Comparison of ENCODE assay signal across 8 mouse cellular contexts in genomic region chr5:127235203-127235602, GRCm38 (mm10). TPM values are rescaled to one million over a fixed set of nuclear protein-coding genes. Genes with fewer than 3 reads are reported as not detected.
A peak's percentile ranks its signal among the peaks of the same experiment; 100 is the strongest.
DNase-seq lines count a peak whose midpoint lies in the region; ATAC-seq lines count a peak whose summit lies in the region.

No protein-coding gene starts in this region.

- peak; percentile 70; the same call in 1 of the 2 replicates for ATAC-seq in cerebellum, adult (ENCODE audit: insufficient number of reproducible peaks, low FRiP score, low TSS enrichment)
- ATAC-seq in embryonic facial prominence, embryonic 14.5 days (ENCODE audit: low read depth): peak; percentile 81
- peak; percentile 86 for ATAC-seq in midbrain, embryonic 13.5 days
- ATAC-seq in stomach, embryonic 16.5 days (ENCODE audit: insufficient read depth, low FRiP score): no peak
- no peak for ATAC-seq in erythroblast, adult 5-6 weeks (replicated peaks; ENCODE audit: low FRiP score, poor library complexity, severe bottlenecking)

- 4% methylated on average over 11 of the region's 11 CpGs for WGBS in embryonic facial prominence, embryonic 14.5 days
- 1% methylated on average over 11 of the region's 11 CpGs for WGBS in midbrain, embryonic 13.5 days
- 6% methylated on average over 11 of the region's 11 CpGs for WGBS in stomach, embryonic 16.5 days

- 0 out of 2 replicates have a peak, but pooled peaks cover 3% of the 10 kb centered on the region for H3K27me3 ChIP-seq in embryonic facial prominence, embryonic 14.5 days (replicated peaks; ENCODE audit: control insufficient read depth, insufficient read depth, low read length)
- peaks cover 40% of the 10 kb centered on the region for H3K27me3 ChIP-seq in midbrain, embryonic 13.5 days
- H3K27me3 ChIP-seq in stomach, embryonic 16.5 days (ENCODE audit: control insufficient read depth, insufficient read depth, low read length): peaks cover 2% of the 10 kb centered on the region; the same call in 1 of the 2 replicates

- peak; percentile 80 for DNase-seq in embryonic facial prominence, embryonic 14.5 days (ENCODE audit: low spot score)
- DNase-seq in heart, adult 8-10 months (ENCODE audit: low spot score): peak; percentile 42
- peak; percentile 11 to 57 for DNase-seq in kidney, adult 8-10 months
- peak; percentile 68 to 69 for DNase-seq in left cerebral cortex, postnatal 25 days (ENCODE audit: low spot score in 2 of 2)

- peaks cover 11% of the 10 kb centered on the region for H3K9me3 ChIP-seq in embryonic facial prominence, embryonic 14.5 days (ENCODE audit: control insufficient read depth, low read length)
- H3K9me3 ChIP-seq in midbrain, embryonic 13.5 days: no peaks in the 10 kb centered on the region; the same call in 1 of the 2 replicates
- H3K9me3 ChIP-seq in stomach, embryonic 16.5 days (replicated peaks; ENCODE audit: control insufficient read depth, low read length): no peaks in the 10 kb centered on the region

- intact Hi-C loops in left cerebral cortex, postnatal 25 days (cut with DNase I): loop anchor here (2.0 kb wide), 2 partner anchors 106 to 342 kb away; no protein-coding TSS in a partner anchor

- 0 out of 2 replicates have a peak, but pooled peaks cover 2% of the 10 kb centered on the region for H3K4me1 ChIP-seq in embryonic facial prominence, embryonic 14.5 days (ENCODE audit: control insufficient read depth, insufficient read depth, low read length)
- peaks cover 14% of the 10 kb centered on the region for H3K4me1 ChIP-seq in midbrain, embryonic 13.5 days (replicated peaks)
- H3K4me1 ChIP-seq in stomach, embryonic 16.5 days (ENCODE audit: control insufficient read depth, insufficient read depth, low read length): no peaks in the 10 kb centered on the region

- H3K4me2 ChIP-seq in embryonic facial prominence, embryonic 14.5 days (ENCODE audit: low read depth, low read length): peak overlapping the region; percentile 41
- H3K4me2 ChIP-seq in midbrain, embryonic 13.5 days (replicated peaks): peak overlapping the region; percentile 33
- 0 out of 2 replicates have a peak overlapping the region, but pooled peaks have one; percentile 13 for H3K4me2 ChIP-seq in stomach, embryonic 16.5 days (ENCODE audit: low read depth, low read length)

- no peaks in the 10 kb centered on the region for H3K36me3 ChIP-seq in embryonic facial prominence, embryonic 14.5 days (ENCODE audit: control insufficient read depth, insufficient read depth, low read length)
- H3K36me3 ChIP-seq in midbrain, embryonic 13.5 days: no peaks in the 10 kb centered on the region
- H3K36me3 ChIP-seq in stomach, embryonic 16.5 days (ENCODE audit: control insufficient read depth, insufficient read depth, low read length): no peaks in the 10 kb centered on the region

- H3K9ac ChIP-seq in embryonic facial prominence, embryonic 14.5 days (ENCODE audit: low read depth, low read length): no peak overlapping the region
- no peak overlapping the region for H3K9ac ChIP-seq in midbrain, embryonic 13.5 days (replicated peaks)
- no peak overlapping the region for H3K9ac ChIP-seq in stomach, embryonic 16.5 days (ENCODE audit: low read length)

- H3K4me3 ChIP-seq in embryonic facial prominence, embryonic 14.5 days (ENCODE audit: low read depth, low read length): no peak overlapping the region
- H3K4me3 ChIP-seq in midbrain, embryonic 13.5 days (replicated peaks): no peak overlapping the region
- H3K4me3 ChIP-seq in stomach, embryonic 16.5 days (replicated peaks; ENCODE audit: low read length): no peak overlapping the region

- H3K27ac ChIP-seq in embryonic facial prominence, embryonic 14.5 days (replicated peaks; ENCODE audit: low read depth, low read length): no peak overlapping the region
- no peak overlapping the region for H3K27ac ChIP-seq in midbrain, embryonic 13.5 days
- no peak overlapping the region for H3K27ac ChIP-seq in stomach, embryonic 16.5 days (ENCODE audit: low read length)

RNA-seq across cellular contexts. Expression of gene Tmem132c, which starts 6.4 kb away (rescaled TPM):
- 22.3 and 26.6 TPM in 2 replicates for polyA plus RNA-seq in embryonic facial prominence, embryonic 14.5 days (2014; fragmentation: Nextera tagmentation; extraction: Ambion mirVana)
- under 1 TPM; 0.06 to 0.30 (median 0.20) TPM for total RNA-seq in heart, adult 8-10 months (2022)
- total RNA-seq in left cerebral cortex, postnatal 25 days (2021): 1 to 10 TPM; 6.0 to 6.4 TPM
- 10.1 and 11.2 TPM in 2 replicates for polyA plus RNA-seq in midbrain, embryonic 13.5 days (2015; fragmentation: Nextera tagmentation; extraction: Ambion mirVana)
- 1.4 and 1.8 TPM in 2 replicates for polyA plus RNA-seq in stomach, embryonic 16.5 days (2015; fragmentation: Nextera tagmentation; extraction: Ambion mirVana)
- total RNA-seq in erythroblast, adult 5-6 weeks (2015; ENCODE audit: low replicate concordance): not detected in 2 replicates
- total RNA-seq in erythroblast, adult 5-6 weeks (2017; ENCODE audit: low replicate concordance): not detected in 2 replicates

Comparison
In these comparisons a context has a peak if more than half of its experiments do, and no peak if none do; other contexts are left out.
1. ATAC-seq: peak in cerebellum, adult (single experiment), embryonic facial prominence, embryonic 14.5 days (single experiment) and midbrain, embryonic 13.5 days (single experiment); none in stomach, embryonic 16.5 days (single experiment) and erythroblast, adult 5-6 weeks (single experiment).
2. RNA of gene Tmem132c, which starts 6.4 kb away (total RNA-seq): 6.0 to 6.4 TPM in left cerebral cortex, postnatal 25 days; 0.06 to 0.30 TPM in heart, adult 8-10 months and not detected in erythroblast, adult 5-6 weeks; every median in the first group is over 4 times any median in the second.
3. Peak in every context shown above with its lines, with median percentiles within 50 percentile points of each other: DNase-seq and H3K4me2 ChIP-seq.